Mouse (Mus musculus) MEL-GATA-1-ER (cell line): ENCODE measurements around the gene F12.
A peak's percentile ranks its signal among the peaks of the same experiment; 100 is the strongest.

Source experiments
- DNase-seq: peaks from one replicate; pipeline ENCODE4 v3.0.0-alpha.2; 2012; ENCODE audit warnings: low read depth; ENCODE audit errors: extremely low read depth

F12 gene

DNA sequence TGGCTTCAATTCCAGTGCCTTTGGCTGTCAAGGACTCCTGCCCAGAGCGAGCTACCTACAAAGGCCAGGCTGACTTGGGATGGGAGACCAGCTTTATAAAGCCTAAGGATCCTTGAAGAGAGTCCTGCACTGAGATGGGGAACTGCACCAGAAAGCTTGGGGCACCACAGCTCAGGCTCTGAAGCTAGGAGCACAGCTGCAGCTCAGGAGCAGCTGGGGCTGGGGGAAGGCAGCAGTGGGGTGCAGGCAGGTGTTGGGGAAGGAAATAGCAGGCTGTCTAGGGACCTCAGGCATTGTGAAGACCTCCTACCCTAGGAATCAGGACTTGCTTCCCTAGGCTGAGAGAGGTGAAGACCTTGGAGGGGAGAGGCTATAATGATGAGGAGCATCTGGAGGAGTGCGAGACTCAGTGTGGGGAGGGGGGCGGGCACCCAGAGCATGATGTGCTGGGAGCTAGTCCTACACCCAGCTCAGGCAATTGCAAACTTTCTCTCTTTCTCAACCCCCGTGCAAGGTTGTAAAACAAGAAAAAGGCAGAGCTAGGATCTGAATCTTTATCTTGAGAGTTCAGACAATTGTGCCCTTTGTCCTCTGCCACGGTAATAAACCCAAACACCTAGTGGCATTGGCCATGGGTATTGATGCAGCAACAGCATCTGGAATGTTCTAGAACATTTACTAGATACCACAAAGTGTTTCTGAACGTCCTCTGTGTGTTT, 52.2 kb downstream of the F12 start:
- DNase-seq: no peak

DNA sequence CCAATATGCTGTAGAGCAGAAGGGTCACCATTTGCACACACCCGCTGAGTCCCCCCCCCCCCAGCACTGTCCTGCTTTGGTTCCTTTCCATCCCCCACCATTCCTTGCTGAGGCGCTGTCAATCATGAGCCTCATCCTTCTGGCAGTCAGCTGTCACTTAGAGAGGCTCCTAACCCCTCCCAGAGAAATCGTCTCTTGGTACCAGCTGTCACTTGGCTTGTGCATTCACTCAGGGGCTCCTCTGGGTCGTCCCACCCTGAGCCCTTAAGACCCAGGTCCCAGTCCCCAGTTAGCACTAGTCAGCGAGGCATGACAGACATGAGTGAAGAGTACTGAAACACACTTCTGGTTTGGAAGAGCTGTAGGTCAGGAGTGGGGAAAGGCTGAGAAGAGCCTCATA, 54.9 kb downstream of the F12 start:
- DNase-seq: no peak

DNA sequence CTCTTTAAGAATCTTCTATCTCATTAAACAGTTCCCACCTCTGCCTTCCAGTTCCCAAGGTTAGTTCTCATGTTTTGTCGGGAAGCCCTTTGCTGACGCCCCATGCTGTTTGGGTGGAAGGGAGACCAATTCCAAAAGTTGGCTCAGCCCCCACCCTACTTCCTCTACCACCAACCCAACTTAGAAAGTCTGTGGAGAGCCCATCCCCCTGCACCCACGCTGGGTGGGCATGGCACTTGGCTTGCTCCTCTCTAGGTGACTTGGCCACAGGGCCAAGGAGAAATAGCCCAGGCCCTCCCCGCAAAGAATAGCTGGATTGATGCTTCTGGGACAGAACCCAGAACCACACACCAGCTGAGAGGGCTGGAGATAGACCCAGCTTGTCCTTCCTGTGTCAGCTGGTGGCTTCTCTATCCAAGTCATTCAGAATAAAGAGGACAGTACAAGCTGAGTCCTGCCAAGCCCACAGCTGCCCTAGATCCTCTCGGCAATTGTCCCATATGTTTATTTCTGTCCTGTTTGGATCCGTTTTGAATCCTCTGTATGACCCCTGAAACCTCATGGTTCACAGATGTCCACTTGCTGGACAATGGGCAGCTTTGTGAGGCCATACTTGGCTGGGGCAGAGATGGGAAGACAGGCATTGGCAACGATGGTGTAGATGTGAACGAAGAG, 55.4 kb downstream of the F12 start:
- no peak for DNase-seq

DNA sequence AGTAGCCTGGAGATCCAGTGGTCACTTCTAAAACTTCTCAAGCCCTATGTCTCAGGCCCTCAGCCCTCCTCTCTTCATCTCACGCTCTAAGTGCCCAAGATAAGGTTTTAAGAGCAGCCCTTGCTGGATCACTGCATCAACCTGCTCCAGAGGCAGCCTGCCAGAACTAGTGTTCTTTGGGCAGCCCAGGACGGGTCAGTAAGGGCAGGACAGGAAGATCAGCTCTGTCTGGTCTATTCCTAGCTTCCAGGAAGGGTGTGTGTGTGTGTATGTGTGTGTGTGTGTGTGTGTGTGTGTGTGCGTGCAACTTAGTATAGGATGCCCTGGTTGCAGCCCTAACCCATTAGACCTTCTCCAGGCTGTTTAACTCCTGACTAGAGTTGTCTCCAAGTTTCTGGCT, 56.4 kb downstream of the F12 start:
- no peak for DNase-seq

DNA sequence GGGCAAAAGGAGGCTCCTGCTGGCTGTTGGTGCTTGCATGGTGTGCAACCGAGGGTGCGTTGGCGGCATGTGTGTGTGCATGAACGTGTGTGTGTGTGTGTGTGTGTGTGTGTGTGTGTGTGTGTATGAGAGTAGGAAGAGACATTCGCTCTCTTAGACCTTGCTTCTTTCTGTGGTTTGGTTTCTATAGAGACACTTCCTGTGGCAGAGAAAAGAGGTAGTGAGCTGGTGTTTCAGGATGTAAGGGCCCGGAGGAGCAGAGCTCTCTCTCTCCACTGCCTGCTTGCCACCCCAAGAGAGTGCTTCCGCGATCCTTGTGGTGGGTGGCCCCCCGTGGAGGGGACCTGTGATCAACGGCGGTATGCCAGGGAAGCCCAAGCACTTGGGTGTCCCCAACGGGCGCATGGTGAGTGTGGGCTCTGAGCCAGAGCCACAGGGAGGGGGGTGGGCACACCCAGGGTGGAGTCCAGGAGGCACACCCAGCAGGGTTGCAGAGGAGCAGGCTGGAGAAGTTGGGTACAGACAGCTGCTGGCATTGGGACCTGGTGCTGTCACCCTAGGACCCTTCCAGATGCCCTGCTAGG, 57.0 kb downstream of the F12 start, which contains the start of gene Rgs14:
Gene Rgs14, plus strand, starts transcription at position 202 of the 584 bp plus-strand sequence.
- DNase-seq: peak; percentile 96

DNA sequence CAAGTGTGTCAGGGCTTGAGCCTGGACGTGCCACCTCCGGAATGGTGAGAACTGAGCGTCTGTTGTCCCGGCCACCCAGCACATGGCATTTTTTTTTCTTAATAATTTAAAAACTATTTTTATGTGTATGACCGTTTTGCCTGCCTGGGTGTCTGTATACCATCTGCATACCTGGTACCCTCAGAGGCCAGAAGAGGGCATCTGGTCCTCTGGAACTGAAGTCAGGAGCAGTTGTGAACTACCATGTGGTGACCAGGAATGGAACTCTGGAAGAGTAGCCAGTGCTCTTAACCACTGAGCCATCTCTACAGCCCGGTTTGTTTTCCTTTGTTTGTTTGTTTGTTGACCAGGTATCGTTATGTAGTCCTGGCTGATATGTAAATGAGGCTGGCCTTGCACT, 58.2 kb downstream of the F12 start:
- no peak for DNase-seq
